Mouse (Mus musculus) cerebellum, adult 9-11 months (tissue): ENCODE data around the gene Prss50.

Experiments used
- DNase-seq: peaks from one replicate; pipeline ENCODE4 v3.0.0; 2022

The Prss50 gene

DNA sequence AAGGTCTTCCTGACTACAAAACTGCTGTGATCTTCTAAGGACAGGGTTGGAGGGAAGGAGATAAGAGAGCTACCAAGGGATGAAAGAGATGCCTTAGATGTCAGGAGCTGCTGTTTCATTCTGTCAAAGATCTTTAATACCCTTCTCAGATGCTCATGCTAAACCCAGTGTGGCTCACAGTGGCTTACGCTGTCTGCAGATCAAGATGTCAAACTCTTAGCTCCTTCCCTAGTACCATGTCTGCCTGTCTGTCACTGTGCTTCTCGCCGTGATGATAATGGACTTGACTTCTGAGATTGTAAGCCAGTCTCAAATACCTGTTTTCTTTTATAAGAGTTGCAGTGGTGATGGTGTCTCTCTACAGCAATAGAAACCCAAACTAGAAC is 50.9 kb downstream of the Prss50 start:
- no peak for DNase-seq

DNA sequence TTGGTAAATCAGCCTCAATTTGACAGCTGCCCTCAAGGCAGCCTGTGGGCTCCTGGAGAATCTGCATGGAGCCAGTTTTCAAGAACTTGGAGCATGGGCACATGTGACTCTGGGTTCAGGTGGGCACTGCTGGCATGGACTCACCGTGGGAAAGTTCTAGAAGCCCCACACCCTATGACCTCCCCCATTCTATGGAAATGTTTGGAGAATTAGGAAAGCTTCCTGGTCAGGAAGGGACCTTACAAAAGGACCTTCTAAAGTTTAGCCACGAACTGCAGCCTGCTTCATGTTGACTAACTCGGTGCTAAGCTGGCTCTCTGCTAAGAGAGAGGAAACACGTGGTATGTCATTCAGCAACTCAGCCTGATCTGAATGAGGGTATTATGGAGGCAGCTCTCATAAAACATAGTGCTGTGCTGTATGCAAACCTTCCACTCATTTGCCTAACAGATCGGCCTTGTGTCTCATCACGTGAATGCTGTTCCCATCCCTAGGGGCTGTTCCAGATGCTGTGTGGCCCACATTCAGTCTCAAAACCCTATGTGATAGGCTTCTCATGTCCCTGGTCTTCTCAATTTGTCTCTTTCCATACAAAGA is 51.7 kb downstream of the Prss50 start:
- no peak for DNase-seq
